Mouse (Mus musculus) spleen, postnatal 4 days (tissue): ENCODE data around the gene Mesp2.
"Not testable (repeated sequence)": the region's sequence is repeated elsewhere in the genome, so short reads cannot be mapped to it uniquely, and the experiment has no call there.

Source experiments
- DNase-seq, 2 experiments: peaks; one replicate each; pipeline ENCODE4 v3.0.0; 2022; ENCODE audit warnings: low spot score in 2 of 2

Gene Mesp2

DNA sequence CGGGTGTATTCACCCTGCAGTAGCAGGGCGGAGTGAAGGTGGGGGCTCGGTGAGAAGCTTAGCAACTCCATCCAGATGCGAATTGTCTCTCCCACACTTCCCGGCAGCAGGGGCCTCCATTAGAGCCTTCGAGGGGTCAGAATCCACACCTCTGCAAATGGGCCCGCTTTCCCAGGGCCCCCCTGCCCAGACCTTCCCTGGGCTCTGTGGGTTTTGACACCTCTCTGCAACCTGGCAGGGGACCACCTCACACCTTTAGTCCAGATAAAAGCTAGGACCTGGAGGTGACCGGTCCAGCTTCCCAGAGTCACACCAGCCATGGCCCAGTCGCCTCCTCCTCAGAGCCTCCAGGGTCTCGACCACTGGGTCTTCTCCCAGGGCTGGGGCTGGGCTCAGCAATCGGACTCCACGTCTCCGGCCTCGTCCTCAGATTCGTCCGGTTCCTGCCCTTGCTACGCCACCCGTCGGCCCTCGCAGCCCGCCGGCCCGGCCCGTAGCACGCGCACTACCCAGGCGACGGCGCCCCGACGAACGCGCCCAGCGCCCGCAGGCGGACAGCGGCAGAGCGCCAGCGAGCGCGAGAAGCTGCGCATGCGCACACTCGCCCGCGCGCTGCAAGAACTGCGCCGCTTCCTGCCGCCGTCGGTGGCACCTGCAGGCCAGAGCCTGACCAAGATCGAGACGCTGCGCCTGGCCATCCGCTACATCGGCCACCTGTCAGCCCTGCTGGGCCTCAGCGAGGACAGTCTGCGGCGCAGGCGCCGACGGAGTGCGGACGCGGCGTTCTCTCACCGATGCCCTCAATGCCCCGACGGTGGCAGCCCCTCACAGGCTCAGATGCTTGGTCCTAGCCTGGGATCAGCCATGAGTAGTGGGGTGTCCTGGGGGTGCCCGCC lies at the start of gene Mesp2:
Mesp2 (plus strand) TSS at position 117 of the 896 bp plus-strand sequence.
- peak; percentile 57 to 85 for DNase-seq

- no peak for DNase-seq
Observed at GRCm38 (mm10) chr7:79761124-79761876, 49.2 kb upstream of the Mesp2 start.

DNA sequence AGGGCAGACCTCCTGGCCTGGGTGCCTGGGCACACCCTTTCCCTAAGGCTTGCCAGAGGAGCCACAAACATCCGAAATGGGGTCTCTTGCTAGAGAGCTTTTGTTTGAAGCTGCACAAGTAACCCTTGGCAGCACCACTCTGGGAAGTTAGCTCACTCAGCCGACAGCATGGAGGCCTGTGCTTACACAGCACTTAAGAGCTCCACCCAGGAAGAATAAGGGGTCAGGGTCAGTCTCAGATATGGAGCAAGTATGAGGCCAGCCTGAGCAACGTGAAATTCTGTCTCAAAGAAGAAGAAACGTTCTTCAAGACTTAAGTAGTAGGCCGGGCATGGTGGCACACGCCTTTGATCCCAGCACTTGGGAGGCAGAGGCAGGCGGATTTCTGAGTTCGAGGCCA lies 48.4 kb upstream of the Mesp2 start:
- DNase-seq: no peak

GRCm38 (mm10) chr7:79765991-79766390 lies 44.5 kb upstream of the Mesp2 start:
- DNase-seq: no peak

- DNase-seq: no peak
Observed at GRCm38 (mm10) chr7:79769664-79770063, 40.9 kb upstream of the Mesp2 start.

DNA sequence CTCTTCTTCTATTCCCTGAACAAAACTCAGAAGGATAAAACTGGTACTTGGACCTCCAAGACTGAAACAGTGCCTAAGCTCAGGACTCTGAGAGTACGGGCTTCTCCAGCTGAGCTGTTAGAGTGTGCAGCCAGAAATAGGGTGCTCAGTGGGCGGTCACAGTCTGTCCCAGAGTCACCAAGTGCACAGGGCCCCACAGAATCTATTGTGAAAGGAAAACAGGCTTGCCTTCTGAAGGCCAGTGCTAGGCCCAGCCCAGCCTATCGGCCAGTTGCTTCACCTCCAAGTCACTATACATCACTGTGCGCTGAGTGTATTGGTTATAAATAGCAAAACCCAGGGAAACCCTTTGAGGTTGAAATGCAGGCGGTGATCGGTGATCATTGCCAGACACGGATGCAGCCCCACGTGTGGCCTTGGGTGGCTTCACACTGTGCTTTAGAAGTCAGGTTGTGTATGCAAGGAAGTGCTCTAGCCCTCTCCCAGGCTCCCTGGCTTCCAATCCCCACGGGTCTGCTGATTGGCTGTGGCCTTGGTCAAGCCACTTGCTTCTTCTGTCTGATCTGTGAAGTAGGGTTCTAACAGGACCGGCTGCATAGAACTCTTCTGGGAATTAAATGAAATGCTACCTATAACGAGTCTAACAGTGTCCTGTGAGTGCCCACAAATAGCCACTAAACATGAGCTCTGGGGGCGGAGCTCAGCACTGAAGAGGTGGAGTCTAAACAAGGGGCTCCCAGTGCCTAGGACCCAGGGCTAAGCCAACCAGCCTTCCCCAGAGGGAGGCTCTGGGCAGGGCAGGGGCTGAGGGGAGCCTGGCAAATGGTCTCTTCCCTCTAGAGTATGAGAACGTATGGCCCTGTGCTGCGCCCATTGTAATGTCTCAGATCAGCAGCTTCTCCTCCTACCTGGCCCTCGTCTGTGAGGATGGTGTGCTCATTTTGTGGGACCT lies 38.7 kb upstream of the Mesp2 start:
- DNase-seq: no peak

DNA sequence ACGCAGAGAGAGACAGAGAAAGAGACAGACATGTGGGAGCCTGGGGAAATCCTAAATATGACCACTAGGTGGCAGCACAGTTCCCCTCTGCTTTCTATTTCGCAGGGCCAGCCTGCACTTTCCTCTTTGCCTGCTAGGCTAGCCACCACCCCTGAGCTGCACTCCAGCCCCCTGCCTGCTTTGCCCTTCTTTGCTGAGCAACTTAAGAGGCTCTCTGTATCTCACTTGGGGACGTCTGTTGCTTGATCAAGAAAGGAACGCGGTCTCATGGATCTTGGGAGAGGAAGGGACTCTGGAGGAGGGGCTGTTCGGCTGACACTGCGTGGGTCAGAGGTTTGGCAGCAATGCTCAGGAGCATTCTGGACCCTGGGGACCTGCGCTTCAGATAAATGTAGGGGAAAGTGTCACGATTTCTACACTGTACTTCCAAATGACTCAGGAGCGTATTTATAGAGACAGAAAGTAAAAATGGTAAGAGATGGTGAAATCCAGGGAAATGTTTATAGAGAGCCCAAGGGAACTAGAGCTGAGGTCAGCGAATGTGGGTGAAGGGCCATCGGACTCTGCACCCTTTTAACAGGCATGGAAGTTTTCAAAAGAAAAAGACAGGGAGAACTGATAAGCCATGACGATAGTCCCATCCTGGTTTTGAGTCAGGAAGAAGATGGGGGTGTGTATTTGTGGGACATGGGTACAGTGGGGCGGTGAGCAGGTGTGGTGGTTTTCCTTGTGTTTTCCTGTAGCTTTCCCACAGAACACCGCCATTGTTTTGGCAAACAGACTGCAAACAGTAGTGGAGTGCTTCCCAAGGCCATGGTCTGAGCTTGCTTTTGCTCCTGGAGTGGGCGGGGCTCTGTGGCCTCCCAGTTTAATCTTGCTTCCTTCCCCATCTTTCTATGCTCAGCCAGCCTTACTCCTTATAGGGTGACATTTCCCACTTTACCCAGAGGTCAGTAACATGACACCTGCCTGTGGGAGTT lies 29.6 kb upstream of the Mesp2 start:
- peak; percentile 57 to 84 for DNase-seq

DNA sequence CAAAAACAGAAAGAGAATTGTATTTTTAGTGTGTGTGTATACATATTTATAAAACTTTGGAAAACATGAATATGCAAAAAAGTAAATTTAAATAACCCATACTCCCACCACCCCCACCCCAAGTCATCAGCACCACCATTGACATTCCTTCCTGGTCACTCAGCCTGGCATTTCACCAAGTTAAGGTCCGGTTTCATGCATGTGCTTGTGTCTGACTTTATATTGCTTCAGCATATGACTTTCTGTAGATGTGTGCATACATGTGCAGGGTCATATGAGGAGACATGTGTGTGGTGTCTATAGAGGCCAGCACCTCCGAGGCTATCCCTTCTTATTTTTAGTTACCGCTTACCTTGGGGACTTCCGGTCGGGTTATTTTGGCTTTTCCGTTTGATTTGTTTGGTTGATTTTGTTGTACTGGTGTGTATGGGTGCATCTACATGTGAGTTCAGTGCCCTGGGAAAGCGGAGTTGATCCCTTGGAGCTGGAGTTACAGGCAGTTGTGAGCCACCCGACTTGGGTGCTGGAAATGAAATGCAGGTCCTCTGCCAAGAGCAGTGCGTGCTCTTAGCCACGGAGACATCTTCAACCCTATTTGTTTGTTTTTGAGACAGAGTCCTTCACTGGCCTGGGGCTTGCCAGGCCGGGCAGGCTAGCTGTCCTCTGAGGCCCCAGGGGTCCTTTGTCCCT lies 28.6 kb upstream of the Mesp2 start:
- no peak for DNase-seq

GRCm38 (mm10) chr7:79782516-79782855 lies 28.0 kb upstream of the Mesp2 start:
- DNase-seq: no peak

DNA sequence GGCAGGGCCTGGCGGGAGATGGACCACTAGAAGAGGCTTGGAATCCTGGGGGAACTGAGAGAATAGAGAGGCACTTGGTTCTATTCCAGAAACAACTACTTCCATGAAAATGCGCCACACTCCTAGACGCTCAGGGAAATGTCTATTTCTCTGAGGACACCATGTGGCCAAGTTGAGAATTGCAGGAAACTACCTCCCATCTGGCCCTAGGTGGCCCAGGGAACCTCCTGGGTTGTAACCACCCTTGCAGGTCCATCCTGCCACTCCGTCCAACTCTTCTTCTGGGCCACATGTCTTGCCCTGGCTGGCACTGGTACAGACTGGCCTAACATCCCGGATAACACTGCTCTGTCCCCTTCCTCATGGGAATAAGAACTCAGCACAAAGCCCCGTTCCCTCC lies 24.2 kb upstream of the Mesp2 start:
- DNase-seq: peak; percentile 42 to 81

DNA sequence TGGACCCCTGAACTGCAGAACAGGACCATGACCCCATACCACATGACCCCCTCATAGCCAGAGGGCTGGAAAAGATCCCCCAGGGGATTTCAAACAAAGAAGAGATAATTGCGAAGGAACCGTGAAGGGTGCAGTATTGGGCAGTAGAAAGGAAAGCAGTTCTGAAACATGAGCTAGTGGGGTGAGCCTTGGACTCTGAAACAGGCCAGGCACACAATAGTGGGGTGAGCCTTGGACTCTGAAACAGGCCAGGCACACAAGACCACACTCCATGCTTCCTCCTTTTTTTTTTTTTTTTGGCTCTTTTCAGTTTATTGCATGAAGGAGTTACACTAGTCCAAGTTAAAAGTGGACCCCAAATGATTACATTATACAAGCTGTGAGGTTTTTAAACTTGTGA lies 20.7 kb upstream of the Mesp2 start:
- not testable (repeated sequence) for DNase-seq

DNA sequence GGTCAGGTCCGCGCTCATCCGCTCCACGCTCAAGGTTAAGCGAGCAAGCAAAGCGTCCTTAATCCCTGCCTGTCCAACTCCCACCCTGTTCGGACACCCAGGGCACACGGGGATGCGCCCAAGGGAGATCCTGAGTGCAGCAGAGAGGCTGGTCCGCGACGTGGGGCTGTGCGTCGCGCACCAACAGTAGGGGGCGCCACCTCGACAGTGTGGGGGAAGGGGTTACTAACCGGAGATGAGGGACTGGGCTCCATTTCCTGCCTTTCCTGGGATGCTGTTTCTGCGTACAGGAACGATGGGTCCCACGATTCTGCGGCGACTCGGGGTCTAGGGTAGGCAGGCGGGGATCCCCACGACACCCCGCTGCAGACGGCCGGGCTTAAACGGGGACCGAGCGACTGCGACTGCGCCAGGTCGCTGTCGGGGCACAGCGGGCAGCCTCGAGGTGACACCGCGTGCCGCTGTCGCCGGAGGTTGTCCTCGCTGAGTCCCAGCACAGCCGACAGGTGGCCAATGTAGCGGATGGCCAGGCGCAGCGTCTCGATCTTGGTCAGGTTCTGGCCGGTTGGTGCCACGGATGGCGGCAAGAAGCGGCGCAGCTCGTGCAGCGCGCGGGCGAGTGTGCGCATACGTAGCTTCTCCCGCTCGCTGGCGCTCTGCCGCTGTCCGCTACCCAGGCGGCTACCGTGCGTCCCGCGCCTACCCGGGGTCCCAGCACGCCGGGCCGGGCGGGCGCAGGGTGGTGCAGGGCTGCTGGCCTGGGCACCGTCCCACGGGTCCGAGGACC lies 17.7 kb upstream of the Mesp2 start:
- peak; percentile 22 to 68 for DNase-seq

DNA sequence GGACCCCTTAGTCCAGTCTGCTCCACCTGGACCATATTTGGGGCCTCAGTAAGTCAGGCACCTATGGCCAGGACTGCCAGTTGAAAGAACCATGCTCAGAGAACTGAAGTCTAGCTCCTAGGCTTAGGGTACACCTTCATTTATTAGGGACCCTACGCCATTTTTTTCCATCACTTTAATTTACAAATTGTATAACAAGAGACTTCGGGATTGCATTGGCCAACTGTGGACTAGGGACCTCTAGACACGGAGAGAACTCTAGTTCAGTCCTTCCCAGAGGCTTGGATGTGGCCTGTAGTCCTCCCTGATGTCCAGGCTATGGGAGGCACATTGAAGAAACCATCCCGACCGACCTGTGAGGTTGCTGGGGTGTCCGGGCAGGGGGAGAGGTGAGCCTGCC lies 16.8 kb upstream of the Mesp2 start, which contains the start of gene Mesp1:
Mesp1 (minus strand) TSS at position 101 of the 400 bp plus-strand sequence.
- no peak for DNase-seq

DNA sequence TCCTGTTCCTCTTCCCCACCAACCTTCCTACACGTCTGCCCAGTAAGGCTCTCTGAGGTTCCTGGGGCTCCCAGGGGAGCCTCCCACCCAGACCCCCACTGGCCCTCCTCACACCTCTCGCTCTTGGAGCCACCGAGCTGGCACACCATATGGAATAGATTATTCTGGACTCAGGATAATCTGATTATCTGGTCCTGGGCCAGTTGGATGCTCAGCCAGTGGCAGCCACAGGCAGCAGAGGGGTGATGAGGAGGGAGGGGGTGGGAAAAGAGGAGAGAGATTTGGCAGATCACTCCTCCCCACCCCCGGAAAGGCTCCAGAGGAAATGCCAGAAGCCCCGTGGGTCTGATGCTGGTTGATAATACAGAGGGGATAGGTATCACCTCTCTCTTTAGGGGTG lies 11.9 kb upstream of the Mesp2 start:
- no peak for DNase-seq

DNA sequence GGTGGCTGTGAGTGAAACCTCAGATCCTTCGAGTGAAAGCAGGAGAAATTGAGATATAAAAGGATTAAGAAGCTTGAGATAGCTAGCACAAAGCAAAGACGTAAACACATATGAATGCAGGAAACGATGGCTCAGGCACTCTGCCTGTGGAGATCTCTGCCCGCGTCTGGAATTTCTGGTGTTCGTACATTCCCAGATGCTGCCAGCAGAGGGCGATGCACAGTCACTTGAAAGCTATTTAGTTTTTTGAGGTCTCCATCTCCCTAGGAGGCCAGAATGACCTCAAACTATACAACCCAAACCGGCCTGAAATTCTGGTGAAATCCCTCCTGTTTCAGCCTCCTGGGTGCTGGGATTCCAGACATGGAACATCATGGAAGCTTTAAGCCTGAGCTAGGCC lies 11.5 kb upstream of the Mesp2 start:
- peak; percentile 58 to 81 for DNase-seq

GRCm38 (mm10) chr7:79799506-79799905 lies 11.0 kb upstream of the Mesp2 start:
- no peak for DNase-seq

GRCm38 (mm10) chr7:79800336-79800735 lies 10.2 kb upstream of the Mesp2 start:
- no peak for DNase-seq

- no peak for DNase-seq
Observed at GRCm38 (mm10) chr7:79801391-79801790, 9.1 kb upstream of the Mesp2 start.

DNA sequence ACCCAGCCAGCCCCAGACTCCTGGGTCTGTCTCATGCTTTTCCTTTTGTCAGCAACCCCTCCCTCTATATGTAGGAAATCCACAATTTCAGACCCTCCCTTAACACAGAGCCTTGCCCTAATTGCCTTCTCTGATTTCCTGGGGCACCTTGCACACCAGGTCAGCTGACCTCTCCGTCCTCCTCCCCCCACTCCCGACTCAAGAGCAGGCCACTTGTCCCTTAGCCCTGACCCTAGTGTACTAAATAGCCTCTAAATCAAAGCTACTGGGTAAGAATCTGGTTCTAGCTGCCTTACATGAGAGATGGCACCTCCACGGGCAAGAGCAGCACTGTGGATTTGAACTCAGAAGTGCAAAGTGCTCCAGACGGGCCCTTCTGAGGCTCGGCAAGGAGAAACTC lies 8.5 kb upstream of the Mesp2 start:
- DNase-seq: no peak
